Mouse (Mus musculus): ENCODE measurements around the gene Kdsr.
A peak's percentile ranks its signal among the peaks of the same experiment; 100 is the strongest.

DNA sequence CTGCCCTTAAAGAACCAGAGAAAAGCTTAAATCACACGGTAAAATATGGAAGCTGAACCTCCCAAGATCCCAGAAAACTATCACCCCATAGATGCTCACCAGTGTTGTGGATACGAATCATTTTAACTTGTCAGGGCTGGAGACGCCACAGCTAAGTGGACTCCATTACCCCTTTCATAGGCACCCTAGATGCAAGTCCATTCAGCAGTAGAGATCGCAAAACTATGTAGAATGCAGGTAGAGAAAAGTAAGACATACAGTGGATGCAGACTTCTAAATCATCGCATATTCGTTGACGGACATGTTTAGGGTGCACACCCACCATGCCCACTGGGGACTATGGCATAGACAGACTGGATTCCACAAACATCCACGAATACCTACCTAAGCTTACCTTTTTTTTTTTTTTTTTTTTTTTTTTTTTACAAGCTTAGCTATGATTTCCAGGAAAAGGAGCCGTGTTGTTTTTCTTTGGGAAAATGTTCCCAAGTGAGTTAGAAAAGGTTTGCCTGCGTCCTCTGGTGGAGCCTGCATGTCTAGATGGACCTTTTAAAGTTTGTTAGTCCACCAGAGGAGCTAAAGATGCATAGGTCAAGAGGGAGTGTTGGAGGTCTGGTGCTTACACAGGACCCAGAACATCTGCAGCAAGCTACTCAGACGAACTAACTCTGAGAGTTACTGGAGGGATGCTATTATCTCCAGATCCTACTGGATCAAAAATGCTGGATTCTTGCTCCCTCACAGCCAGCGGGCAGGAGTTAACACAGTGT lies 48.0 kb downstream of the Kdsr start:
- TF ChIP-seq CTCF (IDR thresholded peaks at IDR 0.05) (peak; percentile 62), EP300 (IDR thresholded peaks at IDR 0.05) (no peak)
